Mouse (Mus musculus): ENCODE measurements around the gene Cfap299.

Cfap299 gene

DNA sequence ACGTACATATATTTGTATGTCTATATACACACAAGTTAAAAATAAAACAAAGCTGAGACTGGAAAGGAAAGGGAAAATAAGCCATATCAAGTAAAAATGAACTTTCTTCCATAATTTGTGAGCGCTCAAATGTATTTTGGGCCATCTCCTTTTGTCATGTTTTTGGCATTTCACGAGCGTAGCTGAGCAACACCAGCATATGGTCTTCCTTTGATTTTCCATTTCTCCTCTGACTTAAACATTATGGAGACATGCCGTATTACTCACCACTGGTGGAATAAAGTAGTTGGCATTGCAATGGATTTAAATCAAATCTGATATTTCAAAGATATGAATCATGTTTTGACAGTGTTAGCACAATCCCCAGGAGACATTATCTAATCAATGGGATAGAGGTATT lies 284.4 kb downstream of the Cfap299 start:
- no peak for DNase-seq (ENCODE audit: low read depth, low spot score)

DNA sequence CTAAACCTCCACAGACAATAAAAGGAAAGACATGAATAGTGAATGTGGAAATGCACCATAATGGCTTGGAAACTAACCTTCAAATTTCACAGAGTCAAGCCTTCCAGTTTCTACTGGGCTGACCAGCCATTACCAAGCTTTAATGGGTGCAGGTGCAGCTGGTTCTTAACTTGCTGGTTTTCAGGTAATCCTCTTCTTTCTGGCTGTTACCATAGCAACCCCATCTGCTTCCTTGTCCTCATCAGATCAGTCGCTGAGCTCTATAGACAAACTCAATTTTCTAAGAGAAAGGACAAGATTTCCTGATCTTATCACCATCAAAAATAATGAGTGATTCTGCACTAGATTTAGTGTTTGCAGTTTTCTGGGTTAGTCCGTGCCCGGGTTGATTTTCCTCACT lies 287.8 kb downstream of the Cfap299 start:
- DNase-seq (ENCODE audit: low read depth, low spot score) = no peak

GRCm38 (mm10) chr5:98617416-98617815 lies 288.3 kb downstream of the Cfap299 start:
- no peak for DNase-seq (ENCODE audit: low read depth, low spot score)

- no peak for DNase-seq (ENCODE audit: low read depth, low spot score)
Measured at GRCm38 (mm10) chr5:98650345-98650744, 321.2 kb downstream of the Cfap299 start.

DNA sequence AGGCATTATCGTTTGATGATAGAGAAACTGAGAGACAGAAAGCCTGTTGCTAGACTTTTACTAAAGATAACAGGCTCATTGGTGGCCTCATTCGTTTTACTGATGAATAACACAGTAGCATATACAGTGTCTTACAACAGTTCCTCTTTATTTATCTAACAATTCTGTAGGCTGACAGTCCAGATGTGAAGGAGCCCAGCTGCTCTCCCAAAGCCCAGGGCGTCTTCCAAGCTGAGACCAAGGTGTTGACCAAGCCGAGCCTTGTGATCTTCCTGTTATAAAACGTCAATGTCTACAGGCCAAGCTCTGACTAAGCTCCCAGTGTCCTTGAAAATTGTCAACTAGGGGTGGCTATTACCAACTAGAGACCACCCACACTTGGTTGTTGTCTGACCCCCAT lies 321.9 kb downstream of the Cfap299 start:
- no peak for DNase-seq (ENCODE audit: low read depth, low spot score)

DNA sequence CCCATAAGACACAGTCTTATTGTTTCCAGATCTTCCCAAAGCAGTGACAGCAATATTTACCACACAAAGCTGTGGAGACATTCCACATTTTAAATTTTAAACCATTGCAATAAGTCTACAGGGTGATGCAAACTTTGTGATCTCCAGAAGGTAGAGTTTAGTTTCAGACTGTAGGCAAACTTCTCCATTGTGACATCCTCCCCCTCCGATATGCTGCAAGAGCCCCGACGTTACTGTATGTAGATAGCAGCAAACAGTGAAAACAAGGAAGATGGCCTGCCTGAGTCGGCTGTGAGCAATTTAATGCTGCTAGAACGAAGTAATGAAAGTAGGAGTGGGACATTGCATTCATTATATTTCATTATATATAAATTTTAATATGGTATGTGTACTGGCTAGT lies 359.1 kb downstream of the Cfap299 start:
- no peak for DNase-seq (ENCODE audit: low read depth, low spot score)

GRCm38 (mm10) chr5:98692070-98692469 lies 363.0 kb downstream of the Cfap299 start:
- no peak for DNase-seq (ENCODE audit: low read depth, low spot score)

- peak; percentile 31 for DNase-seq (ENCODE audit: low read depth, low spot score)
Measured at GRCm38 (mm10) chr5:98696336-98696735, 367.2 kb downstream of the Cfap299 start.

- DNase-seq (ENCODE audit: low read depth, low spot score) = peak; percentile 13
Measured at GRCm38 (mm10) chr5:98703963-98704362, 374.9 kb downstream of the Cfap299 start.

DNA sequence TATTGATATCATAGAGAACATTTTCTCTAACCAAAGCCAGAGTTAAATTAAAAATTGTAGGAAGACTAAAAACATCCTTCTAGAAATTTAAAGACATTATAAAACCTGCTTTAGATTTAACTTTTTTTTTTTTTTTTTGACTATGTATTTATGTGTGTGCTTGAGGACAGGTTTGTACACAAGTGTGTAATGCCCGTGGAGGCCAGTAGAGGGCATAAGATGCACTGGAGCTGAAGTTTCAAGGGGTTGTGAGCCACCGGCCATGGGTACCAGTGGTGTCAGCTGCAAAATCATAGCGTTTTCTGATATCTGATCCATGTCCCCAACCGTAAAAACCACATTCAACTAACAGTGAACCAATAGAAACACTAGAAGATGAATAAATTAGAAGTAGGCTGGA lies 377.5 kb downstream of the Cfap299 start:
- DNase-seq (ENCODE audit: low read depth, low spot score) = no peak

DNA sequence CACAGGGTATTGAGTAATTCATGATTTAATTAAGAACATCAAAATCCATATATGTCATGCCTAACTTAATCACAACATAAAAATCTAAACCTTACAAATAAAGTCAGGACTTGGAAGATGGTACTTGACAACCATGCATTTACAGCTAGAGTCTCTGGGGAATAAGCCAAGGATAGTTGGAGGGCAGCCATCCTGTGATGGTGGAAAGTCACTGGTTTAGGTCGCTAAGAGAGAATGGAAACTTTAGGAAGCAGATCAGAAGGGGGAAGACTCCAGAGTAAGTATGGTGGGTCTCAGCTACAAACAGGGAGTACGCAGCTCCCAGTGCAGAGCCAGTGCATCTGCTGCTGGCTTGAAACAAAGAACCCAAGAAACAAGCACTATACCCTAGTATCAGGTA lies 386.3 kb downstream of the Cfap299 start:
- DNase-seq (ENCODE audit: low read depth, low spot score) = no peak

- DNase-seq (ENCODE audit: low read depth, low spot score) = peak; percentile 11
Measured at GRCm38 (mm10) chr5:98732157-98733009, 403.3 kb downstream of the Cfap299 start.

GRCm38 (mm10) chr5:98733010-98733399 lies 403.9 kb downstream of the Cfap299 start:
- no peak for DNase-seq (ENCODE audit: low read depth, low spot score)

DNA sequence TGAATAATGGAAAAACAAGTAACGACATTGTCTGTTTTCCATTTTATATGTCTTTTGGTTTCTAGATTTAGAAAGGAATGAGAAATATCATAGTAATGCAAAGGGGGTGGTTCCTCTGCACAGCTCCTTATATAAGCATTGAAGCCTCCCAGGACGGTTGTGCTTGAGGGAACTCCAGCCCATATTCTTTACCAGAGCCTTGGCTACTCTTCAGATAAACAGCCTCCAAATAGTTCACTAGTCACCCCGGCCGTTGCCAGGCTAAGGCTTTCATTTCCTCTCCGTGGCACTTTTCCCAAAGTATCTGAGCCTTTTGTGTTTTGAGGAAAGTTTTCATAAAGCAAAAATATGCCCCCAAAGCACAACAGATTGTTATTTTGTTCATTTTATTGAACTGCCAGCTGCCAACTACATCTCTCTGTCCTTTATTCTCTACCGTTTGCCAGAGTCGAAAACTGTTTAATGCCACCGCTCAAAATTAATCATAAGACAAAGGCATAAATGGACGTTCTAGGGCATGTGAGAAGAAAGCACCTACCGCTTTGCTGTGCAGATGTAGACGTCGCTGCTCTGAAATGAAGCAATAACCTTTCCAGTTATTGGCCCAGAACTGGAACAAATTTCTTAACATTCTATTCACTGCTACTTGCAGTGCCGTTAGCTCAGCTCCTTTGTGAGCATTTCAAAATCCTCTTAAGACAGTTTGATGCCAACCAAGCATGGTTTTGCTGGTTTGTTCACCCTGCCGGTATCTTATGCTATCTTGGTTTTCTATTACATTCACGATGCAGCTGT lies 433.0 kb downstream of the Cfap299 start:
- no peak for DNase-seq (ENCODE audit: low read depth, low spot score)

DNA sequence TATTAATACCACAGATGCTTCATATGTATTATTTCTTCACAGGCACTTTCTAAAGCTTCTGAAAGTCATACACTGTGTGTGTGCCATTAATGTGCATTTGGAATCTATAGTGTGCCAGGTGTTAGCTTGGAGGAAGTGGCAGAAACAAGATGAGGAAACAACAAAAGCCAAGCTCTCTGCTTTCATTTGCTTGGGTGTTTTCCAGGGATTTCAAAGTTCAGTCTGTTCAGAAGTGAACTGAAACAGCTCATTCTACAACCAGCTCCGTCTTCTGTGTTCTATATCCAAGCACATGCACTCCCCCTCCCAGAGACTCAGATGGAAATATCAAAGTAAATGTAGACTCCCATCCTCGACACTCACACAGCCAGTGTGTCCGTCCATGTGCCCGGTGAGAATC lies 449.5 kb downstream of the Cfap299 start:
- no peak for DNase-seq (ENCODE audit: low read depth, low spot score)

GRCm38 (mm10) chr5:98782066-98782465 lies 453.0 kb downstream of the Cfap299 start:
- no peak for DNase-seq (ENCODE audit: low read depth, low spot score)

DNA sequence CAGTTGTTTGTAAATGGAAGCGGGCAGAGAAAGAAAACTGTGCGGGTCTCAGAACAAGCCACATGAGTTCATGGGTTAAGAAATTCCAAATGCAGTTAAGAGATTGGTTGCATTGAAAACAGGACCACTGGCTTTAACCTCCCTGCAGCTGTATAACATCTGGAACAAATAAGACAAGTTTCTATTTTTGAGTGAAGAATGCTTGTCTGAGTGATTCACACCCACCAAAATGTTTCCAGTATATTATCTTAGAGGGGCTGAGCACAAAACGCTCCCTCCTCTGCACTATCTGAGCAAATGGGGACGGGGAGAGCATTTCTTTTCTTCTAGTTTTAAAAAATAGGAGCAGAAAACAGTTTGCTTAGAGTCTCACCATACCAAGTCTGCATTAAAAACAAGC lies 458.6 kb downstream of the Cfap299 start:
- no peak for DNase-seq (ENCODE audit: low read depth, low spot score)

- DNase-seq (ENCODE audit: low read depth, low spot score) = no peak
Measured at GRCm38 (mm10) chr5:98788568-98788967, 459.5 kb downstream of the Cfap299 start.

DNA sequence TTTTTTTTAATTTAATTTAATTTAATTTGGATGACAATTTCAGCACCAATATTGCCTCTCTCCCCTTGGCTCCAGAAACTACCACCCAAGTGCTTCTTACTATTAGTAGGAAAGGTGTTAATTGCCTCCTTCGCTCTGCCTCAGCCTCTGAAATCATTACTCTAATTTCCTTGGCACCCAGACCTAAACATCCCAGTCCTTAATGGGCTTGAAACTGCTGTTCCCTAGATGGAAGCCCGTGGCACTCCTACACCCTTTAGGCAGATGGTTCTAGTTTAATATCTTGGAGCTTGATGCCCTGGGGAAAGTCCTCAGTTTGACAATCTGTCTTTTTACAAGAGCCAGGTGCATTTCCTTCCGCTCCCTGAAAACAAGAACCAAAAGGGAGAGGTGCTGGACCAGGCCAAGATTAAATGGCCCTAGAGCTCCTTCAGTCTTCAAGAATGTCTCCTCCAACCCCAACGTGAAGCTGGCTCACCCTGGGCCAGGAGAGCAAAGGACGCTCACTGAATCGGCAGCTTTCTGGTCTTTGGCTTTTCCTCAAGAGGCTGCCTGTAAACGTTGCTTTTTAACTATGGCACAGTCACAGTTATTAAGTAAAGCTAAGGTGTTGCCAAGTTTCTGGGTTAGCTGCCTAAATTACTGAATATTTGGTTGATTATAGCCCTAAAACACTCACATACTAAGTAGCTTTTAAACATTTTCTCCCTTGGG lies 461.9 kb downstream of the Cfap299 start:
- no peak for DNase-seq (ENCODE audit: low read depth, low spot score)

GRCm38 (mm10) chr5:98801495-98801894 lies 472.4 kb downstream of the Cfap299 start:
- DNase-seq (ENCODE audit: low read depth, low spot score) = no peak

GRCm38 (mm10) chr5:98804761-98805160 lies 475.7 kb downstream of the Cfap299 start:
- no peak for DNase-seq (ENCODE audit: low read depth, low spot score)

DNA sequence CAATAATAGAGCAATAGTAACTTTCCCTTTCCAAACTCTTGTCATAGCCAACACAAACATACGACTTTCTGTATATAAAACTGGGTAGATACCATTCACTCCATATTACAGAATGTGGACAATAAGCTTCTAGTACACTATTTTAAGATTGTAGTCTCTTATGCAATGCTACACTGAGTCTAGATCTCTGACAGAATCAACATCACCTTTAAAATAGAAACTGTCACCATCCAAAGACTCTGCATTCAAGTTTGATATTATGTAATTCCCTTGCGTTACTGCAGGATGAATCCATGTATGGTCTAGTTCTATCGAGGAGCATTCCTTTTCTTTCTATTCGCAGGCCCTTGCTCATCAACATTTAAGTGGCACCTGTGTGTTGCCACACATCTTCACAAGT lies 477.4 kb downstream of the Cfap299 start:
- no peak for DNase-seq (ENCODE audit: low read depth, low spot score)

Measured in mesoderm, embryonic 11.5 days (tissue).